Mouse (Mus musculus) spleen, adult 18-20 months (tissue): ENCODE measurements around the gene Gins1.

ENCODE experiments used
- DNase-seq, 2 experiments: peaks; one replicate each; pipeline ENCODE4 v3.0.0; 2022; ENCODE audit warnings: mixed read lengths in 2 of 2

Gins1 gene

DNA sequence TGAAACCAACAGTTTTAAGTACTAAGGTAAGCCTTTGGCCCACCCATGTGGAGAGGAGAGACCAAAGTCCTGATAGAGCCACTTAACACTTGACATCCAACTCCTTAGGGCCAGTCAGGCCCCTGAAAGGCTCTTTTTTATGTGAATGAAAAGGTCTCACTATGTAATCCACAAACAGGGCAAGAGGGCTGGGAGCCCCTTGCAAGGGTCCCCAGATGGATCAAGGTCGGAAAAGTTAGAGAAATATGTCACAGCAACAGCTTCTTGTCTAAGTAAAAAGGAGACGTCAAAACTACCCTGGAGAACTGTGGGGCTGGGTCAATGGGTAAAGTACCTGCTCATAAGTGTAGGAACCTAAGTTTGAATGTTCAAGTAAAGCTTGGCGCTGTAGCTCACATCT lies 59.4 kb downstream of the Gins1 start:
- no peak for DNase-seq

DNA sequence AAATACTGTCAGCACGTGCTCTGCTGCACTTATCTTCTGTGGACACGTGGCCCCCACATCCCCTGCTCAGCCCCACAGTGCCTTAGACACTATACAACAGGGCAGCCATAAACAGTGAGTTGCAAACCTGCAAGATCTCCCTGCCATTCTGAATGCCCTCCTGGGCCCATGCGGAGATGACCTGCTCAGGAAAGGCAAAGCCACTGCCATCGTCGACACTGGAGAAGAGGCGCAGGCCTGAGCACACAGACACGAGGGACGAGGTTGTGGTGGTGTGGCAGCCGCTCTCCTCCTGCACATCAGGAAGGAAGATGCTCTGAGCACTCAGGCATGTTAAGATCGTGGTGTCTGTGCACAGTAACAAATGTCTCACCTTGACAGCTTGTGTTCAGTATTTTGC lies 60.8 kb downstream of the Gins1 start:
- no peak for DNase-seq

DNA sequence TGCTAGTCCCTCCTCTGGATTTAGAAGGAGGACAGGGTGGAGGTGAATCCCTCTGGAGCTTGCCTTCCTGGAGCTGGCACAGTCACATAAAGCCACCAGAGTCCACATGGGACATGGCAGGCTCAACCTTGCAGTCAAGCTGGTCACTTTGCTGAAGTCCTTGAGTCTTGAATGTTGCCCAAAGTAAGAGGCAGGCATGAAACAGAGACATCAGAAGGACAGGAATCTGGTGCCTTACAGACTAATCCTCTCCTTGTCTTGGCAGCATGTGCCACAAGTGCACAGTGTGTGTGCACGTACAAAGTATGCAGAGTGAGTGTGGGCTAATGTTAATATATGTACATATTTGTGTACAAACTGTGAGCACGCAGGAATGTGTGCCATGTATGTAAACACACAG lies 62.3 kb downstream of the Gins1 start:
- no peak for DNase-seq

DNA sequence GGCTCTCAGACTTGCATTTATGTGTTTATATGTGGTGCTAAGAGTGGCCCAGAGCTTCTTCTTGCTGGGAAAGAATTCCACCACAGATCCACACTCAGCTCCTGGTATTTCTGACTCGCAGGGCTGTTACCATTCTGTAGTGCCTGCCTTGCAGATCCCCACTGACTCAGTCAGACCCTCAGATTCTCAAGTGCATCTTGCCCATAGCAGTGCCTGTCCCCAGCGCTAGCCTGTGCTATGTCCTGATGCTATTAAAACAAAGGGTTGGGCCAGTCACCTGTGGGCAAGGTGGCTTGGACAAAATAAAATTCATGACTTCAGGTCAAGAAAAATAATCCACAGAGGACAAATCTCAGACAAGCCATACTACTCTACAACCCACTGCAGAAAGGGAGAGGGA lies 64.0 kb downstream of the Gins1 start:
- DNase-seq = no peak

DNA sequence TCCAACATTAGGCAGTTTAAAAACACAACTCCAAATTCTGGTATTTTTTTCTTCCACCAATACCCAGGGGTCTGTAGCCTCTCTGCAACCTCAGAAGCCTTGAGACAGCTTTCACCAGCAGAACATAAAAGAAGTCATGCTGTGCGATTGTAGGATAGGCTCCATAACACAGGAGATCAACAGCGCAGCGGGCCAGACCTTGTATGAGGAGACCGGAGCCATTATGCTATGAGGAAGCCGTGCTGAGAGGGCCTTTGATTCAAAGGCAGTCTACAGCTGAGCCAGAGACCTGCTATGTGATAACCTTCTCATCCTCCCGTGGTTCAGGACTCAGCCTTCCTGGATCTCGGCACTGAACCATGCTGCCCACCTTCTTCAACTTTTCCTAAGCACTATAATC lies 66.7 kb downstream of the Gins1 start:
- no peak for DNase-seq

DNA sequence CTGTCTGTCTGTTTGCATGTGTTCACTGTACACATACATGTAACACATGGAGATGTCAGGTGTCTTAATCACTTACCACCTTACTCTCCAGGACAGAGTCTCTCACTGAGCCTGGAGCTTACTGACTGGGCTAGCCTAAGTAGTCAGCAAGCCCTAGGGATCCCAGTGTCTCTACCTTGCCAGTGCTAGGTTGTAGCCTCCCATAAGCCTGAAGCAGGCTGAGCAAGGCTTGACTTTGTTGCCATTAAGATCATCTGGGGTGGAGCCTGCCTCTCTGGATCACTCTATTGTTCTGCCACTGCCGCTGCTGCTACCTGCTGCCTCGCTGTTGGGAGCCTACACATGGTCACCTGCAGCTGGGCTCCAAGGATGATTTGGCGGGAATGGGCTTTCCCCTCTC lies 67.5 kb downstream of the Gins1 start:
- no peak for DNase-seq

DNA sequence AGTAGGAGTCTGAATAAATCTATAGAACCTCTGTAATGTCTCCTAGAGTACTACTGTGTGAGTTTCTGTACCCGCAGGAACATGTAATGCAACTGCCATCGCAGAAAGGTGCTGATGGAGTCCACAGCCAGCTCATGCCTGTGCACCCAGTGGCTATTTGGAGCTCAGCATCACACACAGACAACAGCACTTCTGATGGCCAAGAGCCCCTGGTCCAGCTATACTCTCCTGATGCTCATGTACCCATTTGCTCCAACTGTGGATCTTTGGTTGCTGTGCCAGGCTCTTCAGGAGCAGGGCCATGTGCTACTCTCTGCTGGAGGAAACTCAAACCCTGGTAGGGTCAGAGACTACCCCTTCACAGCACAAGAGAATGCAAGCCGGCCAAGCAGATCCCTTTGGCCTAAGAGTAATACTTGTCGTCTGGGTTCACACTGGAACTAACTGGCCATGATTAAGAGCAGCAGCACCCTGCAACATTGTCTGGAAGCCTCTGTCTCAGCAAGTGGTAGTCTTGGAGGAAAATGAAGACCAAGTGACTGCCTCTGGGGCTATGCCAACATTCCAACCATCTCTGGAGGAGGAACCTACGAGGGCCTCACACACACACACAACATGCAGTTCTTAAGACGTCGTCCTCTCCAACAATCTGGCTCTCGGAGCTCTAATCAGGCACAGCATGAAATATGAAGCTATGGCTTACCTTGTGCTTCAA lies 68.4 kb downstream of the Gins1 start:
- no peak for DNase-seq

DNA sequence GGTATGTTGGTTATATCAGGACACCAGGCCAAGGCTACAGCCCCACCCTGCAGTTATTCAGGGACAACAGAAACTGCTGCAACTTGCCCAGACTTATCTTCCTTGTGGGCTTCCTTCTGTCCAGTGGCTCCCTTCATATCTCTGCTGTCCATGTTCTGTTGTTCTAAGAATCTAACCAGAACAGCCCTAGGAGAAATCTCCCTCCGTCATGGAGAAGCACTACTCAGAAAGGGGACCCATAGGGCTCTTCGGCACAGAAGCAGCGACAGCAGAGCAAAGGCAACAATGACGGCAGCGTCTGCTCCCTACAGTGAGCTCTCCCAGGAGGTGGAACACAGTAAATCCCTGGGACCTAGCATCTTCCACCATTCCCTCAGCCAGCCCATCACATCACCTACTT lies 71.7 kb downstream of the Gins1 start:
- DNase-seq = no peak

DNA sequence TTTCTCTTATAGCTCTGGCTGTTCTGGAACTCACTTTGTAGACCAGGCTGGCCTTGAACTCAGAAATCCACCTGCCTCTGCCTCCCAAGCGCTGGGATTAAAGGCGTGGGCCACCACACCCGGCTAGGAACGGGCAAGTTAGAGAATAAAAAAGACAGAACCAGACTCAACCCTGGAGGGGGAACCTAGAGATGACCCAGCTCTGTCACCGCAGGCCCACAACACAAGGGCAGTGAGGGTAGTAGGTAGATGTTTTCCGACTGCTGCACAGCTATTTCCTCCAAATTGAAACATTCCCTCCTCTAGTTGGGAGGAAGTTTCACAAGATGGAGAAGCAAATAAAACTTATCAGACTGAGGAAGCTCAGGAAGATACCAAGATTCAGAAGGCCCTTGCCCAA lies 72.5 kb downstream of the Gins1 start:
- no peak for DNase-seq

DNA sequence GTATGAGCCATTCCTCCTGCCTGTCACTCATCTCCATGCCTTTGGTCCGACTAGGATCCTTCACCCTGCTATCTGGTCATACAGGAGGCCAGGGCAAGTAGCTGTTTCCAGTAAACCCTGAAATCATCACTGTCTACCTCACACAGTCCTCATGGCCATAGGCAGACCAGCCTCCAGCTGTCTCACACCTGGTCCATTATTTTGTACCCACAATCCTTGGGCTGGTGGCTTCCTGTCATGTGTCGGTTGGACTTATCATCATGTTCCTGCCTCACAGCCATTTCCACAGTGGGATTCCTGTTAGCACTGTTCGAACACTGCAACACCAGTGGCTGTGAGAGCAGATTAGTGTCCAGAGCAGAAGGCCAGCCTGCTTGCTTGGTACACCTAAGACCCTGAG lies 73.6 kb downstream of the Gins1 start:
- no peak for DNase-seq

DNA sequence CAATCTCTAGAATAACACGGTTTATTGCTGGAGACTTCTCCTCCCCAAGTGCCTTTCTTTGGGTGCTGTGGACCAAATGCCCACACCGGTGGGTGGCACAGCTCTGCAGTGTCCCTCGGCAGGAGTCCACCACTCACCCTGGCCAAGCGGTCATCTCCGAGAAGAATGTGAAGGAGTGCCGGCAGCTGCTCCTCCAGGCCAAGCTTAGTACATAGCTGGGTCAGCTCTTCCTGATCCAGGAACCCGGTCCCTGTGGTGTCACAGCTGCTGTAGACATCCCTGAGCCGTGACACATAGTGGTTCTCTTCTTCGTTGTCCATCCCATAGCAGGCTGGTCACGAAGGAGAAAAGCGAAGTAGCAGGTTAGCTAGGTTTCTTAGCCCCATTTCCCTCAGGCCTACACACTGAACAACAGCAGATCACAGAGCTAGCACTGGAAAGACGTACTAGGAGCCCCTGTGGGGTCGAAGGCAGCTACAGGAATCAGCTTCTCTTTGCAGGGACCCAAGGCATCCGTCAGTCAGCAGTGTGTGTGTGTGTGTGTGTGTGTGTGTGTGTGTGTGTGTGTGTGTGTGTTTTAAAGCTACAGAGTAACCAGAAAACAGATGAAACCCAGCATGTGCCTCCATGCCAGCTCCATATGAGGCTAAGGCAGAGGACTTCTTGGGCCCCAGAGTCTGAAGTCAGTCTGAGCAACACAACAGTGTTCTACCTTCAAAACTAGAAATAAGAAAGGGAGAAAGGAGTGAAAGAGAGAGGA lies 74.8 kb downstream of the Gins1 start:
- no peak for DNase-seq
